Mouse (Mus musculus) embryonic fibroblast, embryonic 13.5 days (primary cell): ENCODE measurements at regions not wholly inside any gene's neighbourhood (a gene's known extent, or its start where the extent isn't known, plus 50 kb on each side); places are given as distances from the start of the nearest gene placed in this dataset.

Experiments
- H3K27ac ChIP-seq: 2 replicates; pipeline ENCODE4 v1.5.1; 2012; ENCODE audit warnings: low read length, control low read depth, inconsistent platforms; ENCODE audit not compliant: insufficient read depth
- H3K4me1 ChIP-seq: 2 replicates; pipeline ENCODE4 v1.6.1; 2011; ENCODE audit warnings: low read length; ENCODE audit not compliant: control insufficient read depth, insufficient read depth
- H3K4me3 ChIP-seq: 2 replicates; pipeline ENCODE4 v1.5.1; 2011; ENCODE audit warnings: mild to moderate bottlenecking, control low read depth, low read length; ENCODE audit not compliant: insufficient read depth
- CTCF ChIP-seq: IDR thresholded peaks from 2 replicates; pipeline ENCODE4 v1.5.1; 2011; ENCODE audit warnings: mild to moderate bottlenecking, control low read depth, low read length, moderate library complexity, borderline replicate concordance; ENCODE audit not compliant: insufficient read depth
- POLR2A ChIP-seq: IDR thresholded peaks from 2 replicates; pipeline ENCODE4 v1.6.1; 2011; ENCODE audit warnings: low read depth, mild to moderate bottlenecking, control low read depth, low read length, moderate library complexity

DNA sequence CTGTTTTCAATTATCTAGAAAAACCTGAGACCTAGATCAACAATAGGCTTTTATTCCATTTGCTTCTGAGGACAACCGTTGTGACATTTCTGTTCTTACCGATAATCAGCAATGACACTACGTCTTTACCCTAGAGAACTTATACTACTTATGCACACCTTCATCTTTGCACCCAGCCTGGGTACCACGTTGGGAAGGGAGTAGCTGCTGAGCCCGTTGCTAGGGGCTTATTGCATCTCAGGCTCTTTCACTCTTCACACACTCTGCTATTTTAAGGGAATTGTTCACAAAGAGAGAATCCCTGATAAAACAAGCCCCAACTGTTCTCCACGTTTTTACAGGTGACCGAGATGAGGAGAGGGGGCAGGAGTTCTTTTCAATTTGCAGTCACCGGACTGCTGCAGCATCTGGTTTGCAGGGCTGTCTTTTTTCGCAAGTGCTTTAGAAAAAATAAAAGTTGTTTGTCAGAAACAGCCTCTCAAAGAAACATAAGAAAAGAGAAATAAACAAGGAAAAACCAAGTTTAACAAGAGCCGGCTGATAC, 306.1 kb upstream of the Adgrl2 start:
- Histone ChIP-seq H3K27ac (no peak overlapping the region), H3K4me1 (no peaks in the 10 kb centered on the region), H3K4me3 (no peak overlapping the region)
- TF ChIP-seq CTCF = no peak
- no peak for TF ChIP-seq POLR2A

DNA sequence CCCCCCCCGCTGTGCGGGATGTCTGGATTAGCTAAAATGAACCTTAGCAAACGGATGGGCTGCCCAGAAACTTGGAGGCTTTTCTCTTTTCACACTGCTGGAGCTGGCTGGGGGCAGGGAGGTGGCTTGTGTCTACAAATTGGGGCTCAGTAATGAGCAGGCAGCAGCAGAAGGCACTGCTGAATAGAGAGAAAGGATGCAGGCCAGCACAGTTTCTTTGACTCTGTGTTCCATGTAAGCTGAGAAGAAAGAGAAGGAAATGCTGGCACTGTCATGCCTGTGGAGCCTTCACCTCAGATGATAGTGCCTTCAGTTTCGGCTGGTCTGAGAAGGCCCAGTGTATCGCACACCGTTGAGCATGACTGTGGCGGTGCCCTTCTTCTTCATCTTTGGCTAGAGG, 305.6 kb upstream of the Adgrl2 start:
- Histone ChIP-seq H3K4me3 (no peak overlapping the region), H3K4me1 (no peaks in the 10 kb centered on the region), H3K27ac (no peak overlapping the region)
- TF ChIP-seq CTCF = no peak

DNA sequence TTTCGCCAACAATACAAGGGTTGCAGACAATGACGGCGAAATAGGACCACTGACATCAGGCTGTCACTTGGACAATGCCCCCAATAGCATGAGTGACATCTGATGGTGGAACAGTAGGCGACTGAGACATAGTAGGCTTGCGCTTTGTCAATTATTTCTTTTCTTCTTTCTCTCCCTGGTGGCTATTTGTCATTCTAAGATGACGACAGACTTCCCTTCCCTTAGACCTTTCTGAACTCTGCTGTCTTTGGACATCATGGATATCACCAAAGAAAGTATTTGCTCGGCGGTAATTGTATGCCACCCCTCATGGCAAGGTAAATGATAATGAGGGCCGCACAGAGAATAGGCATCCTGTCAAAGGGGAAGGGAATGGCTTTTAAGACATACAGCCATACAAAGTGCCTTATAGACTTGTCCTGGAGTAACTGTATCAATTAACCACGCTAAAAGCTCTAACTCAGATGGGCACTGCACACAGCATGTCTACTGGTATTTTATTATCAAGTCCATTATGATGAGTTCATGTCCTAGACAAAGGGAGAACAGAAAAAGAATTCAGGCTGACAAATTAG, 305.0 kb upstream of the Adgrl2 start:
- TF ChIP-seq CTCF = no peak
- no peak for TF ChIP-seq POLR2A
- Histone ChIP-seq H3K4me1 (no peaks in the 10 kb centered on the region), H3K4me3 (no peak overlapping the region), H3K27ac (no peak overlapping the region)

DNA sequence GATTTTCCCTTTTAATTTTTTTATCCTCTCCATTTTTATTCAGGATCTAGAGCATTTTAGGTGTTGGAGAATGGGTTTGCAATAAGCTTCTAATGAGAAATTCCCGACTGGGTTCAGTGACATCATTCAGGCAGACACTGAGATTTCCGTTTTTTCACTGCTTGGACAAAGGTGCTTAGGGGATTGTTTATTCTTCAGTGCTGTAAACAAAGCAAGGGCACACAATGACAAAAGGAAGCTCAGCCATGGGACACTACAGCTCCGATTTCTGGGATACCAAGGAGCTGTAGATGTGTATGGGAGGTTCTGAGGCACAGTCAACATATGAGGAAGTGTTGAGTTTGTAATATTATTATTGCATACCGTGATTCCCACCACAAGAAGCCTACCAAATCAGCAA, 304.1 kb upstream of the Adgrl2 start:
- Histone ChIP-seq H3K27ac (no peak overlapping the region), H3K4me1 (no peaks in the 10 kb centered on the region), H3K4me3 (no peak overlapping the region)
- TF ChIP-seq CTCF (no peak), POLR2A (no peak)

DNA sequence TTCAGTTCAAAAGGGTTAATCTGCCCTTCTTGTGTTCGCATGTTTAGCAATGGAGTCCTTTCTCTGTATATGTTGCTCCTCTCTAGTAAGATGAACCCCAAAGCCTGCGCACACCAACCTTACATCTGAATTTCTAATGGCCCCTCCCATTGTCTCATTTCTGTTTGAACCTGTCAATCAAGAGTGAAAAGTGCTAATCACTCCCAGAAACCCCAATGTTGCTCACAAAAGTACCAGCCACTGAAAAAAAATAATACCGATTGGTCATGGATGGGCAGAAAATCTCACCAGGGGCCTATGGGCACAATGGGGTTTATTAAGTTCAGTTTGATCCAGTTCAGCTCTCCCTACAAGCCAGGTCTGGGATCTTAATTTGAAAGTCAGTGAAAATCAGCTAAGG, 302.1 kb upstream of the Adgrl2 start:
- no peak for TF ChIP-seq POLR2A
- no peak for TF ChIP-seq CTCF
- Histone ChIP-seq H3K4me1 (no peaks in the 10 kb centered on the region), H3K4me3 (no peak overlapping the region), H3K27ac (no peak overlapping the region)

DNA sequence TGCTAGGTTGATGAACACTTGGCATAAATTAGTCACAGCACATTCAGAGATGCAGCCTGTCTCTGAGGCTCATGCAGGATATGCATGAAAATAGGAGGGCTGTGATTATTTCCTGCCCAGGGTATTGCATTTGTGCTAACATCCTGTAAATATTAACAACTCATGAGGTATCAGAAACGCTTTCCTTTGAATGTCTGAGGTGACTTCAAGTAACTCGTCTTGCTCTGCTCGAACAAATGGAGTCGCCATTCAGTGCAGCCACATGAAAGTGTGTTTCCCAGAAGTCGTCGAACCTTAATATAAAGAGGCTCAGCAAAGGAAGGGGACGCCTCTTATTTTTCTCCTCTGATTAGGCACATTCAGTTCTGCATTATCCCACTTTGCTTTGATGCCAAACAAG, 301.1 kb upstream of the Adgrl2 start:
- H3K4me3 ChIP-seq = no peak overlapping the region
- H3K4me1 ChIP-seq = no peaks in the 10 kb centered on the region
- H3K27ac ChIP-seq = no peak overlapping the region
- TF ChIP-seq CTCF (no peak), POLR2A (no peak)

DNA sequence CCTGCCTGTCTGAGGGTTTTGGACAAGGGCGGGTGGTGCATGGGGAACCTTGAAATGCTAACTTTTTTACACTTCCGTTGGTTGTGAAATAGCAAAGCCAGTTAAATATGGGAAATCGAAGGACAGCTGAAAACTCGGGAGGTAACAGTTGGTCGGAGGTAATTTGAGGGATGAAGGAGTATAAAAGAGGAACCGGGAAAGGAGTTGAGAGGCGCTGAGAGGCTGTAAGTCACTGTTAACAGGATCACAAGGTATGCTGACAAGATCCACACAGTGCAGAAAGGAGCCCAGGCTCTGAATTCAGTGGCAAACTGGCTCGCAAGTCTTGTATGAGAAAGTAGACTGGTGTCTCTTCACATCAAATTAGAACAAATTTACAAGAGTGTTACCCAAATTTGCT, 299.9 kb upstream of the Adgrl2 start:
- H3K4me1 ChIP-seq = no peaks in the 10 kb centered on the region
- no peak overlapping the region for H3K4me3 ChIP-seq
- TF ChIP-seq POLR2A = no peak
- H3K27ac ChIP-seq = no peak overlapping the region

DNA sequence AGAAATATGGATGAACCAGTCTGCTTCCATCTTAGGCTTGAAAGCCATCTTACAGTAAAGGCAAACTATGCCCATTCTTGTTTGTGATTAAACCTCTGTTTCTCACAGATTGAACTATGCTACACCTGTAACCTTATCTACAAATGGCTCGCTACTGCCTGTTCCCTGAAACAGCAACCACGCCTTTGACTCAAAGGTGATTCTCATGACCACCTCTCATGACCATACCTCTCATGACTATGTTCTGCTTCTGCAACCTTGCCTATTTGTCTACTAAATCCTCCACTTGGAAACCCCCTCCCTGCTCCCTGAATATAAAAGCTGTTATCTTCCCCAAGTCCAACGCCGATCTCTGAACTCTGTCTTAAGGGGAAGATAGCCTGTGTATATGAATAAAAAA, 296.7 kb upstream of the Adgrl2 start:
- no peak for TF ChIP-seq POLR2A
- no peak for TF ChIP-seq CTCF
- Histone ChIP-seq H3K27ac (no peak overlapping the region), H3K4me3 (no peak overlapping the region), H3K4me1 (no peaks in the 10 kb centered on the region)

DNA sequence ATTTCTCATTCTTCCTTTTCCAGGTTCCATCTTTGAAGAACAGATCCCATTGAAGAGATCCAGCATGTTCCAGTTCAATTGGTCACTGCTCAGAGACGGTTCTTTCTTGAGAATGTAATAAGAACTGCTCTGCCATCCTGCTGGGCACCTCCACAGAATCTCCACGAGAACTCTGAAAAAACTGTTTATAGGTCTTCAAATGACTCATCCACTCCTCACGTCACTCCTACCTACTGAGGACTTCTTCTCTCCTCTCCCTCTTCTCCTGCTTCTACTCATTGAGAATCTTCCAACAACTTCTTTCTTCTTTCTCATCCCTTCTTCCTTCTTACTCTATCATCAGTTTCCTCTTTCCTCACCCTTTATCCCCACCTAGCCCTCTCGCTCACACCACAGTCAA, 294.6 kb upstream of the Adgrl2 start:
- Histone ChIP-seq H3K4me1 (no peaks in the 10 kb centered on the region), H3K27ac (no peak overlapping the region), H3K4me3 (no peak overlapping the region)
- TF ChIP-seq POLR2A = no peak
- TF ChIP-seq CTCF = no peak

DNA sequence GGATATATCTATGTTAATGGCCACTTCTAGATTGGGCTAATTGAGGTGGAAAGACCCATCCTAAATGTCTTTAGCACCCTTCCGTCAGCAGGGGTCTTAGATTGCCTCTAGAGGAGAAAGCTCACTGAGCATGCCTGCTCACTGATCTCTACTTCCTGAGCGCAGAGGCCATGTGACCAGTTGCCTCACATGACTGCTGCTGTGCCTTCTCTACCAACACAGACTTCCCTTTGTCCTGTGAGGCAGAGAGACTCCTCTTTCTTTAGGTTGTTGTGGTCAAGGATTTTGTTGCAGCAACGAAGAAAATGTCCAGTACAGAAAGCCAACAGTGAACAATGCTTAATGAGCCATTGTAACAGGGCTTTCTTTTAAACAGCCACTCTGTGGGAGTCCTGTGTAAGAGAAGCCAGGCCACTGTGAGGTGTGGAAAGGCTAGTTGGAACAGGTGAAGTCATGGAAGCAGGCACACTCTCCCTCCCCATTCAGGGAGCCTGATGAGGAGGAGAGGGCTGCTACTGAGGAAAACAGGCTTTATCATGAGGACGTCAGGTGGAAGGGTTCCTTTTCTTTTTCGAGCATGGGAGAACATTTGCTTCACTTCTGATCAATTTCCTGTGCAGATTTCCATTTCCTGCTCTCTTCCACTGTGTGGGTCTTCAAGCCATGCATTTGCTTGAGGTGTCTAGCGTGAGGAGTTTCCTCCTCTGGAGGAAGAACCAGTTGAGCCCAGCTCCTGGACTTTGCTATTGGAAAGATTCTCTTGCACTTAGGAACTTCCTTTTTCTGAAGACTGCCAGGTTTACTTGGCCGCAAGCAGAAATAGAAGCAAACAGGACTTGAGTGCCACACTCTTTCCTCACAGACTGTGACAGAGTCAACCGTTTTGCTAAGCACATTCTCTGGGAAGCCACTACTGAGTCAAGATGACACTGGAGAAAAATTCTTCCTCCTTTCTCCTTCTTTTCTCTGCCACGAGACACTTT, 290.7 kb upstream of the Adgrl2 start:
- Histone ChIP-seq H3K4me1 (no peaks in the 10 kb centered on the region), H3K4me3 (no peak overlapping the region), H3K27ac (no peak overlapping the region)
- TF ChIP-seq POLR2A = no peak
- no peak for TF ChIP-seq CTCF
